Mouse (Mus musculus) heart, postnatal 0 days (tissue): Measurements from ENCODE around the gene C87436.

Experiments
- CTCF ChIP-seq: IDR thresholded peaks from 2 replicates; pipeline ENCODE4 v1.5.1; 2016; ENCODE audit warnings: antibody characterized with exemption, control low read depth, low read depth
- EP300 ChIP-seq: IDR thresholded peaks from 2 replicates; pipeline ENCODE4 v1.6.1; 2016; ENCODE audit warnings: antibody characterized with exemption, low read depth

- TF ChIP-seq CTCF (no peak), EP300 (no peak)
Observed at GRCm38 (mm10) chr6:86418711-86419110, 19.5 kb upstream of the C87436 start.
